Mouse (Mus musculus) midbrain, embryonic 12.5 days (tissue): ENCODE data around the gene Mrpl52. TPM values are rescaled to one million over a fixed set of nuclear protein-coding genes. Genes with fewer than 3 reads are reported as not detected.

Experiments
- ATAC-seq: fragments of 200-750 bp; cut with Nextera tagmentation; 2 replicates; pipeline ENCODE4 v1.8.0; 2017; ENCODE audit warnings: low read depth, moderate TSS enrichment, moderate library complexity; ENCODE audit not compliant: low FRiP score
- H3K27ac ChIP-seq: fragments of 300-500 bp; sonication (generic); replicated peaks from 2 replicates; pipeline ENCODE4 v1.5.1; 2016; ENCODE audit warnings: mild to moderate bottlenecking
- H3K27me3 ChIP-seq: fragments of 300-500 bp; sonication (generic); 2 replicates; pipeline ENCODE4 v1.6.1; 2016; ENCODE audit warnings: mild to moderate bottlenecking
- H3K36me3 ChIP-seq: fragments of 300-500 bp; sonication (generic); 2 replicates; pipeline ENCODE4 v1.6.1; 2016
- H3K4me1 ChIP-seq: fragments of 300-500 bp; sonication (generic); 2 replicates; pipeline ENCODE4 v1.6.1; 2016
- H3K4me2 ChIP-seq: fragments of 300-500 bp; sonication (generic); replicated peaks from 2 replicates; pipeline ENCODE4 v1.6.1; 2016; ENCODE audit warnings: mild to moderate bottlenecking, moderate library complexity
- H3K4me3 ChIP-seq: fragments of 300-500 bp; sonication (generic); 2 replicates; pipeline ENCODE4 v1.5.1; 2016; ENCODE audit warnings: mild to moderate bottlenecking
- H3K9ac ChIP-seq: fragments of 300-500 bp; sonication (generic); replicated peaks from 2 replicates; pipeline ENCODE4 v1.6.1; 2016; ENCODE audit warnings: mild to moderate bottlenecking, moderate library complexity
- H3K9me3 ChIP-seq: fragments of 300-500 bp; sonication (generic); 2 replicates; pipeline ENCODE4 v1.6.1; 2016; ENCODE audit warnings: mild to moderate bottlenecking
- whole genome bisulfite sequencing: fragments of 180-500 bp; shearing (Covaris S2); methylation state at CpG from one replicate; pipeline ENCODE4 v1.1.7; 2016; 5-methylcytosine and 5-hydroxymethylcytosine counted together
- polyA plus RNA-seq: library from polyadenylated mRNA; unstranded; fragments of >200 nt; fragmentation: Nextera tagmentation; extraction: Ambion mirVana; gene quantifications from 2 replicates; pipeline ENCODE4 v1.2.1, GENCODE M21; 2016

Gene Mrpl52
- polyA plus RNA-seq, 1 experiment from 2014 or later: 264 TPM

DNA sequence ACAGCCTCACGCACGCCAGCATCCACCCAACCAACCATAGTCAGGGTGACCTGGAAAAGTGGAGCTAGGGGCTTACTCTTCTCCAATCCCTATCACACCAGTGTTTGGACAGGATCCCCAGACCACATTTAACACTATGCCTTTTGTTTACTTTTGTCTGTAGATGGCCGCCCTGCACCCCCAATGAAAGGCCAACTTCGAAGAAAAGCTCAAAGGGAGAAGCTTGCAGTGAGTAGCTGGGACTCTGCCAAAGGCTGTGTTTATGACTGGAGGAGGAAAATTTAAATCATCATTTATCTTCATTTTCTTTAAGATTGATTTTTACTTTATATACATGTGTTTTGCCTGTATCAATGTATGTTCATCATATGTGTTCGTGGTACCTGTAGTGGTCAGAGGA, 1.7 kb downstream of the Mrpl52 start:
- peaks cover 10% of the 10 kb centered on the region; the same call in 1 of the 2 replicates for H3K36me3 ChIP-seq
- H3K4me2 ChIP-seq: no peak overlapping the region
- no peak overlapping the region for H3K27ac ChIP-seq
- no peak for ATAC-seq
- H3K27me3 ChIP-seq: peaks cover 11% of the 10 kb centered on the region; the same call in 1 of the 2 replicates
- no peak overlapping the region for H3K9ac ChIP-seq
- H3K4me1 ChIP-seq: peaks cover 54% of the 10 kb centered on the region
- H3K4me3 ChIP-seq: no peak overlapping the region
- WGBS: 94% methylated on average over 5 of the region's 5 CpGs
- no peaks in the 10 kb centered on the region for H3K9me3 ChIP-seq

DNA sequence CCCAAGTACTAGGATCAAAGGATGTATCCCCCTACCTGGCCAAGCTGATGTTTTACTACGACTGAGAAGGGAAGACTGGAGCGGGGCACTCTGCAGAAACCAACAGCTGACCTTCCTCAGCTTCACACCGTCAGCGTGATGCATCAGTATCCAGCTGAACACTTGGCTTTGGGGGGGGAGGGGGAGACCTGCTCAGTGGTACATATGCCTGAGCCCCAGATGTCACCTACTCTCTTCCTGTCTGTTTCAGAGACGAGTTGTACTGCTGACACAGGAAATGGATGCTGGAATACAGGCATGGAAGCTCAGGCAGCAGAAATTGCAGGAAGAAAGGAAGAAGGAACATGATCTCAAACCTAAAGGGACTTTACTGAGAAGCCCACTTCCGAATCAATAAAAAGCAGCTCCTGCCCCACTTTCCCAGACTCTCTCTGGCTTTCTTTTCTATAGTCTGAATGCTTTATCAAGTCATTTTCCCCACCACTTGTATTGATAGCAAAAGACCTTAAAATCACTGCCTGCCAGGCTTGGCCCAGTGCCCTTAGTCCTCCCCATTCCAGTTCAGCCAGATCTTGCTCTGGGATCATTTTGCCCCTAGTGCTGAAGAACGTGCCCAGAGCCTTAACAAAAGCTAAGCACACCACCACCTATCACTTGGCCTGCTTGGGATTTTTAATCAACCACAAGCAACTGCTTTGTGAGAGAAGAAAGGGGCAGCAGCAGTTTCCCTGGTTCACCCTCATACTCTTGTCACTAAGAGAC, 2.8 kb downstream of the Mrpl52 start:
- Histone ChIP-seq H3K9ac (no peak overlapping the region), H3K36me3 (peaks cover 10% of the 10 kb centered on the region; the same call in 1 of the 2 replicates), H3K9me3 (no peaks in the 10 kb centered on the region), H3K4me2 (peak overlapping the region; percentile 61), H3K4me3 (0 out of 2 replicates have a peak overlapping the region, but pooled peaks have one; percentile 3), H3K4me1 (peaks cover 63% of the 10 kb centered on the region), H3K27me3 (peaks cover 13% of the 10 kb centered on the region; the same call in 1 of the 2 replicates), H3K27ac (peak overlapping the region; percentile 30)
- ATAC-seq: no peak
- WGBS: 67% methylated on average over 7 of the region's 7 CpGs

DNA sequence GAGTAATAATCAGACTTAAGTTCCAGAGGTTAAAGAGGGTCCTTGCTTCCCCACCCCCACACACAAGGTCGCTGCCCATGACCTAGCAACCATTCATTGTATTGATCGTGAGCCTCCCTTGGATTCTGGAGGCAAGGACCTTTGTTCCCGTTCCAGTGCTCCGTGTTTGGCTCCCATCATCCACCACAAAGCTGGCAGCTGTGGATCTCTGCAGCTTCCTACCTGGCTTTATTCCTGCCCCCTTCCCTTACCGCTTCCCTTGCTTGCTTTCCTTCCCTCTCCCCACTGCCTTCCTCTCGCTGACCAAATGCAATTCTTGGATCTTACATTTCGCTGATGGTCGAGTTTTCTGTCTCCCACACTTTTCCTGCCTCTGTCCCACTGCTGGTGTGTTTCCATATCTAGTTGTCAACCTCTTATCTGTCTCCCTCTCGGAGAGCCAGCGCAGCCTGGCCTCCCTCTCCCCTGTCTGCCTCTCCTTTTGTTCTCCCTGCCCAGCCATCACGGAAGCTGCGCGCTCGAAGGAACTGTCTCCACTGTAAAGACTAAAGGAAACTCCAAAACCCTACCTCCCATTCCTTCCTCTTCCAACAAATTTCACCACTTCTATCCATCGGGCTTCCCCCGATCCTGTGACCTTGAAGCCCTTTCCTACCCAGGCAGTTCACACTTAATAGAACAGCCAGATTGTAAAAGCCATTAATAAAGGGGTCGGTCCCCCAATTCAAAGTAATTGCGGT, 3.9 kb downstream of the Mrpl52 start:
- Histone ChIP-seq H3K4me3 (peak overlapping the region; percentile 56), H3K36me3 (peaks cover 10% of the 10 kb centered on the region; the same call in 1 of the 2 replicates), H3K9me3 (no peaks in the 10 kb centered on the region), H3K9ac (peak overlapping the region; percentile 87), H3K27me3 (peaks cover 13% of the 10 kb centered on the region; the same call in 1 of the 2 replicates), H3K27ac (peak overlapping the region; percentile 84), H3K4me1 (peaks cover 63% of the 10 kb centered on the region), H3K4me2 (peak overlapping the region; percentile 61)
- 2% methylated on average over 18 of the region's 18 CpGs for WGBS
- no peak for ATAC-seq

DNA sequence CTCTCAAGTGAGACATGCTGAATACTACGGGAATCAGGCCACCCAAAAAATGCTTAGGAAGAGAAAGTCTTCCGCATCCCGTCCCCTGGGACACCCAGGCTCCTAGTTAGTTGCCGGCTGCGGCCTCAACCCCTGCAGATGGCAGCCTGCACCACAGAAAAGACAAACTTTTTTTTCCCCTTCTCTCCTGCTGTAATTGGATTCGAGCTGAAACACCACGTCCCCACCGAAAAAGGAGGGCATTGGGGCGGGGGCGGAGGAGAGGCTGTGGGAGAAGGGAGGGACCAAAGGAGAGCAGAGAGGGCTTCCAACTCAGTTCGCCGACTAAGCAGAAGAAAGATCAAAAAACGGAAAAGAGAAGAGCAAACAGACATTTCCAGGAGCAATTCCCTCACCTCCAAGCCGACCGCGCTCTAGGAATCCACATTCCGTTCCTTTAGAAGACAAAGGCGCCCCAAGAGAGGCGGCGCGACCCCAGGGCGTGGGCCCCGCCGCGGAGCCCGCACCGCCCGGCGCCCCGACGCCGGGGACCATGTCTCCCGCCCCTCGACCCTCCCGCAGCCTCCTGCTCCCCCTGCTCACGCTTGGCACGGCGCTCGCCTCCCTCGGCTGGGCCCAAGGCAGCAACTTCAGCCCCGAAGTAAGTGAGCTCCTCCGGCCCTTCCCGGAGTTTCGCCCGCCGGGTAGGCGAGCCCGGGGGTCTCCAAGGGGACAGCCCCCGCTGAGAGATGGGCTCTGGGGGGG, 4.8 kb downstream of the Mrpl52 start, which contains the start of gene Mmp14:
Gene Mmp14 (plus strand): TSS at position 279 of the 744 bp plus-strand sequence.
- peak within 1 kb of the TSS; percentile 56 for H3K4me3 ChIP-seq
- H3K36me3 ChIP-seq: peaks cover 10% of the 10 kb centered on the region; the same call in 1 of the 2 replicates
- peak within 1 kb of the TSS; percentile 61 for H3K4me2 ChIP-seq
- H3K9me3 ChIP-seq: no peaks in the 10 kb centered on the region
- peaks cover 13% of the 10 kb centered on the region; the same call in 1 of the 2 replicates for H3K27me3 ChIP-seq
- WGBS: under 1% methylated on average over 49 of the region's 49 CpGs
- peak within 1 kb of the TSS; percentile 84 for H3K27ac ChIP-seq
- peak; percentile 62 for ATAC-seq
- H3K4me1 ChIP-seq: peaks cover 57% of the 10 kb centered on the region
- peak within 1 kb of the TSS; percentile 87 for H3K9ac ChIP-seq

- ATAC-seq: peak; percentile 55; the same call in 1 of the 2 replicates
- peak overlapping the region; percentile 87 for H3K9ac ChIP-seq
- 4% methylated on average over 54 of the region's 54 CpGs for WGBS
- peaks cover 13% of the 10 kb centered on the region; the same call in 1 of the 2 replicates for H3K27me3 ChIP-seq
- H3K9me3 ChIP-seq: no peaks in the 10 kb centered on the region
- H3K4me3 ChIP-seq: peak overlapping the region; percentile 56
- H3K4me1 ChIP-seq: peaks cover 57% of the 10 kb centered on the region
- peak overlapping the region; percentile 84 for H3K27ac ChIP-seq
- H3K4me2 ChIP-seq: peak overlapping the region; percentile 61
- H3K36me3 ChIP-seq: peaks cover 10% of the 10 kb centered on the region; the same call in 1 of the 2 replicates
These were observed 5.5 kb downstream of the Mrpl52 start for GRCm38 (mm10) chr14:54432078-54432836.

GRCm38 (mm10) chr14:54432837-54433830, 6.4 kb downstream of the Mrpl52 start:
- peak overlapping the region; percentile 84 for H3K27ac ChIP-seq
- peak; percentile 7; the same call in 1 of the 2 replicates for ATAC-seq

DNA sequence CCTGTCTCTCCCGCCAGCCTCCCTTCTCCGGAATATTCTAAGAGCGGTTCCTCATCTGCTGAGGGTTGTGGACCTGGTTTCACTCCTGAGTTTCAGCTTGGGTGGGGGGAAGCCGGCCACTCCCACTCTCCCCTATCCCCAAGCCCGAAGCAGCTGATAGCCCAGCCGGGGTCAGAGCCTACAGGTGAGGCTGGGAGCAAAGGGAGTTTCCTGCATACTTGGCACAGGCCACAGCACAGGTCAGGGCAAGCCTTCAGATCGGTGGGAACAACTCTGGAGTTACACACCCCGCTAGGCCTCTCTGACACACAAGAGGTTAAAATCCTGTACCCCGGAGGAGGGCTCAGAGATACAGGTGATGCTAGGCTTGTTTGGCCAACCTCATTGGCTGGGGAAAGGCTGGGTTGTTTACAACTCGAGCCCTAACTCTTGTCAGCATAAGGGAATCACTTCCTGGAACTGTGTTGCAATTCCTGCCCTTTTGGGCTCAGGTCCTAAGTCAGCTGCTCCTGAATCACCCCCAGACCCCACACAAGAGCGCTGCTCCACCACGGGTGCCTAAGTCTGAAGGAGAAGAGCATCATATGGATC, 7.3 kb downstream of the Mrpl52 start:
- Histone ChIP-seq H3K27me3 (peaks cover 13% of the 10 kb centered on the region; the same call in 1 of the 2 replicates), H3K4me1 (peaks cover 46% of the 10 kb centered on the region), H3K9ac (peak overlapping the region; percentile 87; the same call in 1 of the 2 replicates), H3K36me3 (peaks cover 22% of the 10 kb centered on the region), H3K4me3 (peak overlapping the region; percentile 56; the same call in 1 of the 2 replicates), H3K9me3 (no peaks in the 10 kb centered on the region), H3K4me2 (peak overlapping the region; percentile 61), H3K27ac (peak overlapping the region; percentile 30; the same call in 1 of the 2 replicates)
- no peak for ATAC-seq
- WGBS: 74% methylated on average over 12 of the region's 12 CpGs

More at GRCm38 (mm10) chr14:54432837-54433830, 6.4 kb downstream of the Mrpl52 start:
- H3K4me1 ChIP-seq: peaks cover 48% of the 10 kb centered on the region
- H3K4me3 ChIP-seq: peak overlapping the region; percentile 56
- H3K9me3 ChIP-seq: no peaks in the 10 kb centered on the region
- peaks cover 14% of the 10 kb centered on the region for H3K36me3 ChIP-seq
- peak overlapping the region; percentile 61 for H3K4me2 ChIP-seq
- H3K9ac ChIP-seq: peak overlapping the region; percentile 87
- H3K27me3 ChIP-seq: peaks cover 13% of the 10 kb centered on the region; the same call in 1 of the 2 replicates
- WGBS: 47% methylated on average over 17 of the region's 17 CpGs

- H3K27ac ChIP-seq: no peak overlapping the region
- peaks cover 34% of the 10 kb centered on the region for H3K4me1 ChIP-seq
- WGBS: 89% methylated on average over 11 of the region's 11 CpGs
- no peak overlapping the region for H3K4me2 ChIP-seq
- no peak overlapping the region for H3K4me3 ChIP-seq
- no peak for ATAC-seq
- H3K36me3 ChIP-seq: peaks cover 24% of the 10 kb centered on the region
- peaks cover 13% of the 10 kb centered on the region; the same call in 1 of the 2 replicates for H3K27me3 ChIP-seq
- no peak overlapping the region for H3K9ac ChIP-seq
- no peaks in the 10 kb centered on the region for H3K9me3 ChIP-seq
These were observed 8.6 kb downstream of the Mrpl52 start for GRCm38 (mm10) chr14:54435194-54435918.

DNA sequence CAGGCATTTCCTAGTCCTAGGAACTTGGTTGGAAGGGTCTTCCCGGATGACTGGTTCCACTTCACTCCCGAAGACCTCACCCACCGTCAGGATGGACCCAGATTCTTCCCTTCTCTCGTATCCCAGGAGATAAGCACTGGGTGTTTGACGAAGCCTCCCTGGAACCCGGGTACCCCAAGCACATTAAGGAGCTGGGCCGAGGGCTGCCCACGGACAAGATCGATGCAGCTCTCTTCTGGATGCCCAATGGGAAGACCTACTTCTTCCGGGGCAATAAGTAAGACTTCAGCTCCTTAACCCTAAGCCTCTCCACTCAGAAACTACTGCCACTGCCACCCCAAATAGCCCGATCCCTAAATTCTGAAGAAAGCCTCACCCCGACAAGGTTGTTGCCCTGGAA, 12.4 kb downstream of the Mrpl52 start:
- Histone ChIP-seq H3K4me1 (peaks cover 2% of the 10 kb centered on the region; the same call in 1 of the 2 replicates), H3K36me3 (peaks cover 33% of the 10 kb centered on the region), H3K27ac (no peak overlapping the region), H3K4me2 (no peak overlapping the region), H3K9me3 (no peaks in the 10 kb centered on the region), H3K9ac (no peak overlapping the region), H3K4me3 (no peak overlapping the region), H3K27me3 (0 out of 2 replicates have a peak, but pooled peaks cover under 1% of the 10 kb centered on the region)
- 69% methylated on average over 12 of the region's 12 CpGs for WGBS
- no peak for ATAC-seq
